Mouse (Mus musculus): Measurements from ENCODE around the gene Gdpd3. TPM values are rescaled to one million over a fixed set of nuclear protein-coding genes. Genes with fewer than 3 reads are reported as not detected.
A peak's percentile ranks its signal among the peaks of the same experiment; 100 is the strongest.
"Not testable (repeated sequence)": the region's sequence is repeated elsewhere in the genome, so short reads cannot be mapped to it uniquely, and the experiment has no call there.

Gene Gdpd3
- 58.2 and 61.4 TPM in 2 replicates for polyA plus RNA-seq (2012; rRNA removed)

DNA sequence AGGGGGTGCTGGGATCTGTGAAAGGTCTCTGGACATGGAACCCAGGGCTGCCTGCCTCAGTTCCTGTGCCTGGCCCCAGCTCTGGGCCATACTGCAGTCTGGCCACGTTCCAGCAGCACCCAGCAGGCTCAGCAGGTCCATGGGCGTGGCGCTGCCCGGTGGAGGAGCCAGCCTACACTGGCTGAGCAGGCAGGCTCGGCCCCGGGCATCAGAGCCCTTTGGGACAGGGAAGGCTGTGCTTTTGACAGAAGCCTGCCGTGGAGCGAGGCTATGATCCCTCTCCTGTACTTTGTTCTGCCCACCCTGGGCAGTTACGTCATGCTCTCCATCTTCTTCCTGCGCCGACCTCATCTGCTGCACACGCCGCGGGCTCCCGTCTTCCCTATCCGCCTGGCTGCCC is at the start of gene Gdpd3:
TSS of gene Gdpd3 (plus strand) at position 134 of the 400 bp plus-strand sequence.
- no peaks in the 10 kb centered on the region for H3K27me3 ChIP-seq (replicated peaks; ENCODE audit: control insufficient read depth, insufficient read depth, low read length)
- H3K4me1 ChIP-seq (ENCODE audit: control insufficient read depth, insufficient read depth, low read length), result no peaks in the 10 kb centered on the region; the same call in 1 of the 2 replicates
- DNase-seq, result peak; percentile 69
- TF ChIP-seq CTCF (conservative IDR thresholded peaks at IDR 0.05; ENCODE audit: insufficient read depth, insufficient read length, low read depth, low read length), result no peak
- WGBS, result 68% methylated on average over 16 of the region's 16 CpGs
- no peaks in the 10 kb centered on the region; the same call in 1 of the 2 replicates for H3K36me3 ChIP-seq (ENCODE audit: control insufficient read depth, insufficient read depth, low read length)
- peak within 1 kb of the TSS; percentile 10; the same call in 1 of the 2 replicates for H3K4me3 ChIP-seq (ENCODE audit: insufficient read depth, low read depth, low read length)
- H3K27ac ChIP-seq (ENCODE audit: insufficient read depth, low read depth, low read length), result no peak within 1 kb of the TSS

DNA sequence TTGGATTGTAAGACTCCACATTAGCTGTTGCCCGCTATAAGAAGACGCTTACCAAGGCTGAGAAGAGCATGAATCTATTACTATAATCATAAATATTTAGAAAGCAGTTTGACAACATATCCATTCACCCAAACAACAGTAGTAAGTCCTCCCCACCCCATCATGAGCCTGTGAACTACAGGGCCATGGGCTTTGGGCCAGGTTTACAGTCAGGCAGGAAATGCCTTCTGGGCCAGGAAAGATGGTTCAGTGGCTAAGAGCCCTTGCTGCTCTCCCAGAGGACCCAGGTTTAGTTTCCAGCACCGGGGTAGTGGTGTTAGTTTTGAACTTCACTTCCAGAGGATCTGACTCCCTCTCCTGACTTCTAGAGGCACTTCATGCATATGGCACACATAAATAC is 48.6 kb upstream of the Gdpd3 start:
- no peak for DNase-seq
- no peak overlapping the region for H3K27ac ChIP-seq (ENCODE audit: insufficient read depth, low read depth, low read length)
- H3K4me1 ChIP-seq (ENCODE audit: control insufficient read depth, insufficient read depth, low read length), result no peaks in the 10 kb centered on the region
- no peak for TF ChIP-seq CTCF (conservative IDR thresholded peaks at IDR 0.05; ENCODE audit: insufficient read depth, insufficient read length, low read depth, low read length)
- TF ChIP-seq POLR2A (IDR thresholded peaks at IDR 0.05; ENCODE audit: low read depth, low read length), result no peak
- H3K4me3 ChIP-seq (ENCODE audit: insufficient read depth, low read depth, low read length), result no peak overlapping the region
- no peaks in the 10 kb centered on the region for H3K27me3 ChIP-seq (replicated peaks; ENCODE audit: control insufficient read depth, insufficient read depth, low read length)
- no peaks in the 10 kb centered on the region for H3K36me3 ChIP-seq (ENCODE audit: control insufficient read depth, insufficient read depth, low read length)
- WGBS, result 80% methylated on average over 3 of the region's 3 CpGs

DNA sequence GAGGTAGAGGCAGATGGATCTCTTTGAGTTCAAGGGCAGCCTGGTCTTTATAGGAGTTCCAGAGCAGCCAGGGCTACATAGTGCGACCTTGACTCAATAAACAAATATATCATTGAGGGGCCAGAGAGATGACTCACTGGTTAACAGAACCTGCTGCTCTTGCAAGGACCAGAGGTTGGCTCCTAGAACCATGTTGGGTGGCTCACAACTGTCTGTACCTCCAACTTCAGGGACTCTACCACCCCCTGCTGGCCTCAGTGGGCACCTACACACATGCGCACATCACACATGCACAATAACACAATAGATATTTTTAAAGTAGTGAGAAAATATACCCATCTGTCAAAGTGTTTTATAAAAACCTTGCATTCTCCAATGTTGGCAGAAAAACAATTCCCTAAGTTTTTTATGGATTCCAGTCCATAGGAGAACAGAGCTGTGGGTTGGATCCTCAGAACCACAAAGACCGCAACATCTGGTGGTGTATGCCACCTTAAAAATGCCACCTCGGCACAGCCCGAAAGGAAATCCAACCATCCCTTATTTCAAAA is 47.3 kb upstream of the Gdpd3 start:
- 93% methylated on average over 5 of the region's 5 CpGs for WGBS
- DNase-seq, result no peak
- H3K27me3 ChIP-seq (replicated peaks; ENCODE audit: control insufficient read depth, insufficient read depth, low read length), result no peaks in the 10 kb centered on the region
- no peak overlapping the region for H3K27ac ChIP-seq (ENCODE audit: insufficient read depth, low read depth, low read length)
- no peaks in the 10 kb centered on the region for H3K36me3 ChIP-seq (ENCODE audit: control insufficient read depth, insufficient read depth, low read length)
- TF ChIP-seq POLR2A (IDR thresholded peaks at IDR 0.05; ENCODE audit: low read depth, low read length) (no peak), CTCF (conservative IDR thresholded peaks at IDR 0.05; ENCODE audit: insufficient read depth, insufficient read length, low read depth, low read length) (0 out of 2 replicates have a peak, but pooled peaks have one; percentile 21)
- H3K4me3 ChIP-seq (ENCODE audit: insufficient read depth, low read depth, low read length), result no peak overlapping the region
- H3K4me1 ChIP-seq (ENCODE audit: control insufficient read depth, insufficient read depth, low read length), result no peaks in the 10 kb centered on the region

DNA sequence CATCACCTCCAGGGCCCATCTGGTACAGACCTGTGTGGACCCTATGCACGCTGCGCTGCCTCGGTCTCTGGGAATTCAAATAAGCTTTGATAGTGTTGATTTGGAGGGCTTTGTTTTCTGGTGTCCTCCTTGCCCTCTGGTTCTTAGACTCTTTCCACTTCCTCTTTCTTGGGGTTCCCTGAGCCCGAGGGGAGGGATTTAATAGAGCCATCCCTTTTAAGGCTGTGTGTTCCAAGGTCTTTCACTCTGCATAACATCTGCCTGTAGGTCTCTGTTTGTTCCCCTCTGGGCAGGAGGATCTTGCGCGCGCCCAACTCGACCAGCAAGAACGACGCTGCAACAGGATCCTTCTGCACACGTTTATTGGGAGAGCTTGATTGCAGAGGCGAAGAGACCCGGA is 44.5 kb upstream of the Gdpd3 start:
- DNase-seq, result no peak
- Histone ChIP-seq H3K4me1 (ENCODE audit: control insufficient read depth, insufficient read depth, low read length) (no peaks in the 10 kb centered on the region), H3K27ac (ENCODE audit: insufficient read depth, low read depth, low read length) (no peak overlapping the region), H3K4me3 (ENCODE audit: insufficient read depth, low read depth, low read length) (no peak overlapping the region), H3K27me3 (replicated peaks; ENCODE audit: control insufficient read depth, insufficient read depth, low read length) (no peaks in the 10 kb centered on the region), H3K36me3 (ENCODE audit: control insufficient read depth, insufficient read depth, low read length) (no peaks in the 10 kb centered on the region)
- no peak for TF ChIP-seq CTCF (conservative IDR thresholded peaks at IDR 0.05; ENCODE audit: insufficient read depth, insufficient read length, low read depth, low read length)
- no peak for TF ChIP-seq POLR2A (IDR thresholded peaks at IDR 0.05; ENCODE audit: low read depth, low read length)
- WGBS, result 89% methylated on average over 13 of the region's 13 CpGs

GRCm38 (mm10) chr7:126725077-126725476 is 41.1 kb upstream of the Gdpd3 start:
- no peak for DNase-seq
- Histone ChIP-seq H3K27me3 (replicated peaks; ENCODE audit: control insufficient read depth, insufficient read depth, low read length) (no peaks in the 10 kb centered on the region), H3K4me3 (ENCODE audit: insufficient read depth, low read depth, low read length) (no peak overlapping the region), H3K36me3 (ENCODE audit: control insufficient read depth, insufficient read depth, low read length) (no peaks in the 10 kb centered on the region), H3K27ac (ENCODE audit: insufficient read depth, low read depth, low read length) (no peak overlapping the region), H3K4me1 (ENCODE audit: control insufficient read depth, insufficient read depth, low read length) (no peaks in the 10 kb centered on the region)
- 60% methylated on average over 3 of the region's 3 CpGs for WGBS
- no peak for TF ChIP-seq POLR2A (IDR thresholded peaks at IDR 0.05; ENCODE audit: low read depth, low read length)
- TF ChIP-seq CTCF (conservative IDR thresholded peaks at IDR 0.05; ENCODE audit: insufficient read depth, insufficient read length, low read depth, low read length), result no peak

- Histone ChIP-seq H3K36me3 (ENCODE audit: control insufficient read depth, insufficient read depth, low read length) (no peaks in the 10 kb centered on the region), H3K4me1 (ENCODE audit: control insufficient read depth, insufficient read depth, low read length) (no peaks in the 10 kb centered on the region), H3K27me3 (replicated peaks; ENCODE audit: control insufficient read depth, insufficient read depth, low read length) (no peaks in the 10 kb centered on the region), H3K4me3 (ENCODE audit: insufficient read depth, low read depth, low read length) (no peak overlapping the region), H3K27ac (ENCODE audit: insufficient read depth, low read depth, low read length) (no peak overlapping the region)
- no peak for TF ChIP-seq CTCF (conservative IDR thresholded peaks at IDR 0.05; ENCODE audit: insufficient read depth, insufficient read length, low read depth, low read length)
- TF ChIP-seq POLR2A (IDR thresholded peaks at IDR 0.05; ENCODE audit: low read depth, low read length), result no peak
- WGBS, result 76% methylated on average over 5 of the region's 5 CpGs
- DNase-seq, result no peak
Observed at GRCm38 (mm10) chr7:126725667-126726066, 40.5 kb upstream of the Gdpd3 start.

DNA sequence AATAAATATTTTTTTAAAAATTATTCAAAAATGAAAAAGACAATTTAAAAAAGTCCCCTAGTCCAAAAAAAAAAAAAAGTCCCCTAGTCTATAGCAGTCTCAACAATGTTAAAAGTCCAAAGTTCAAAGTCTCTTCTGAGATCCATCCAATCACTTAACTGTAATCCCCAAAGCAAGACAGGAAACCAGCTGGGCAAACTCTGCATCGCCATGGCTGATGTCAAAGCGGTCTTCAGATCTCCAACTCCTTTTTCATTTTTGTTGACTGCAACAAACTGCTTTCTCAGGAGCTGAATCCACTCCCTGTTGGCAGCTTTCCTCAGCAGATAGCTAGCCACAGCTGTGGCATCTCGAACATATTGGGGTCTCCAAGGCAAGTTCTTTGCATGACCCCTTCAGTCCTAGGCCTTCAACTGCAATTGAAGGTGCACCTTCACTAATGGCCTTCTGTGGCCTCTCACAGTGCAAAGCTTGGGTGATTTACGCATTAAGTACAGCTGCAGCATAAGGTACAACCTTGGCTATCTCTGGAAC is 35.8 kb upstream of the Gdpd3 start:
- not testable (repeated sequence) for H3K4me3 ChIP-seq (ENCODE audit: insufficient read depth, low read depth, low read length); H3K27ac ChIP-seq (ENCODE audit: insufficient read depth, low read depth, low read length); H3K36me3 ChIP-seq (ENCODE audit: control insufficient read depth, insufficient read depth, low read length); DNase-seq; H3K27me3 ChIP-seq (replicated peaks; ENCODE audit: control insufficient read depth, insufficient read depth, low read length); H3K4me1 ChIP-seq (ENCODE audit: control insufficient read depth, insufficient read depth, low read length)
- 62% methylated on average over 4 of the region's 4 CpGs for WGBS

Measured in kidney, adult 2 months (tissue).